In genomic region chr13:91086361-91086900, GRCm38 (mm10) we compare ENCODE assay signal across 19 mouse cellular contexts.
"Had no signal": no experiment of that assay in that cellular context is flagged by ENCODE, and none has a peak within 500 bp of the region (broad histone marks: within the 10 kb centered on the region; RNA-seq: fewer than 3 reads in every experiment).

No protein-coding gene starts in this region.

- H3K4me1 ChIP-seq: lung, embryonic 15.5 days; midbrain, embryonic 13.5 days; midbrain, embryonic 15.5 days; neural tube, embryonic 13.5 days; neural tube, embryonic 15.5 days; stomach, embryonic 15.5 days had no signal

- H3K27ac ChIP-seq: lung, embryonic 15.5 days; macrophage; midbrain, embryonic 13.5 days; midbrain, embryonic 15.5 days; neural tube, embryonic 13.5 days; neural tube, embryonic 15.5 days; stomach, embryonic 15.5 days; stomach, postnatal 0 days had no signal

- H3K4me3 ChIP-seq: lung, embryonic 15.5 days; megakaryocyte, embryonic 14.5 days; midbrain, embryonic 13.5 days; midbrain, embryonic 15.5 days; neural tube, embryonic 13.5 days; neural tube, embryonic 15.5 days; stomach, embryonic 15.5 days had no signal

- ATAC-seq: lung, postnatal 0 days; midbrain, embryonic 13.5 days; midbrain, embryonic 15.5 days had no signal

- H3K4me2 ChIP-seq: lung, embryonic 15.5 days; midbrain, embryonic 11.5 days; midbrain, embryonic 13.5 days; midbrain, embryonic 15.5 days; neural tube, embryonic 13.5 days; neural tube, embryonic 15.5 days; stomach, embryonic 15.5 days had no signal

- H3K9ac ChIP-seq: lung, embryonic 15.5 days; midbrain, embryonic 13.5 days; midbrain, embryonic 15.5 days; neural tube, embryonic 13.5 days; neural tube, embryonic 15.5 days; stomach, embryonic 15.5 days had no signal

- H3K36me3 ChIP-seq: lung, embryonic 15.5 days; midbrain, embryonic 13.5 days; midbrain, embryonic 15.5 days; neural tube, embryonic 13.5 days; neural tube, embryonic 15.5 days; stomach, embryonic 15.5 days had no signal

- DNase-seq: lung, adult 2 months; lung, postnatal 14 days; lung, postnatal 36 days; retina, postnatal 1 day; right cerebral cortex, adult 18-20 months; thymus, adult 2 months; thymus, postnatal 25 days; thymus, postnatal 4 days had no signal

- H3K27me3 ChIP-seq: lung, embryonic 15.5 days; megakaryocyte, embryonic 14.5 days; midbrain, embryonic 13.5 days; midbrain, embryonic 15.5 days; neural tube, embryonic 13.5 days; neural tube, embryonic 15.5 days; stomach, embryonic 15.5 days had no signal

- H3K9me3 ChIP-seq: lung, embryonic 15.5 days; midbrain, embryonic 13.5 days; midbrain, embryonic 15.5 days; neural tube, embryonic 15.5 days; stomach, embryonic 15.5 days had no signal
